Mouse (Mus musculus): ENCODE measurements at regions not wholly inside any gene's neighbourhood (a gene's known extent, or its start where the extent isn't known, plus 50 kb on each side); places are given as distances from the start of the nearest gene placed in this dataset.

- Histone ChIP-seq H3K4me1 (ENCODE audit: control insufficient read depth, insufficient read depth, low read length) (no peaks in the 10 kb centered on the region), H3K27me3 (ENCODE audit: control insufficient read depth, insufficient read depth, low read length) (no peaks in the 10 kb centered on the region), H3K9me3 (replicated peaks; ENCODE audit: control insufficient read depth, low read length) (no peaks in the 10 kb centered on the region), H3K4me3 (ENCODE audit: low read depth, low read length) (no peak overlapping the region), H3K36me3 (replicated peaks; ENCODE audit: control insufficient read depth, insufficient read depth, low read depth, low read length) (no peaks in the 10 kb centered on the region), H3K27ac (replicated peaks; ENCODE audit: low read depth, low read length) (no peak overlapping the region), H3K4me2 (ENCODE audit: low read depth, low read length) (no peak overlapping the region), H3K9ac (replicated peaks; ENCODE audit: low read length) (no peak overlapping the region)
- ATAC-seq (replicated peaks; ENCODE audit: insufficient number of reproducible peaks, low FRiP score, low TSS enrichment, low read depth): no peak
- DNase-seq (ENCODE audit: low spot score): no peak
- 67% methylated on average over 3 of the region's 3 CpGs for WGBS
Observed at GRCm38 (mm10) chr8:88947384-88947783, 96.6 kb downstream of the Sall1 start.

- Histone ChIP-seq H3K27ac (replicated peaks; ENCODE audit: low read depth, low read length) (no peak overlapping the region), H3K36me3 (replicated peaks; ENCODE audit: control insufficient read depth, insufficient read depth, low read depth, low read length) (no peaks in the 10 kb centered on the region), H3K27me3 (ENCODE audit: control insufficient read depth, insufficient read depth, low read length) (no peaks in the 10 kb centered on the region), H3K9me3 (replicated peaks; ENCODE audit: control insufficient read depth, low read length) (no peaks in the 10 kb centered on the region), H3K4me3 (ENCODE audit: low read depth, low read length) (no peak overlapping the region), H3K9ac (replicated peaks; ENCODE audit: low read length) (no peak overlapping the region), H3K4me2 (ENCODE audit: low read depth, low read length) (no peak overlapping the region), H3K4me1 (ENCODE audit: control insufficient read depth, insufficient read depth, low read length) (no peaks in the 10 kb centered on the region)
- ATAC-seq (replicated peaks; ENCODE audit: insufficient number of reproducible peaks, low FRiP score, low TSS enrichment, low read depth) (no peak), DNase-seq (ENCODE audit: low spot score) (no peak)
- 63% methylated on average over 8 of the region's 8 CpGs for WGBS
Observed at GRCm38 (mm10) chr8:88945656-88946055, 98.3 kb downstream of the Sall1 start.

GRCm38 (mm10) chr8:88944038-88944437 is 99.9 kb downstream of the Sall1 start:
- Histone ChIP-seq H3K9ac (replicated peaks; ENCODE audit: low read length) (no peak overlapping the region), H3K4me3 (ENCODE audit: low read depth, low read length) (no peak overlapping the region), H3K4me1 (ENCODE audit: control insufficient read depth, insufficient read depth, low read length) (no peaks in the 10 kb centered on the region), H3K9me3 (replicated peaks; ENCODE audit: control insufficient read depth, low read length) (no peaks in the 10 kb centered on the region), H3K4me2 (ENCODE audit: low read depth, low read length) (no peak overlapping the region), H3K27ac (replicated peaks; ENCODE audit: low read depth, low read length) (no peak overlapping the region), H3K36me3 (replicated peaks; ENCODE audit: control insufficient read depth, insufficient read depth, low read depth, low read length) (no peaks in the 10 kb centered on the region), H3K27me3 (ENCODE audit: control insufficient read depth, insufficient read depth, low read length) (no peaks in the 10 kb centered on the region)
- 39% methylated on average over 4 of the region's 4 CpGs for WGBS
- DNase-seq (ENCODE audit: low spot score): peak; percentile 39
- no peak for ATAC-seq (replicated peaks; ENCODE audit: insufficient number of reproducible peaks, low FRiP score, low TSS enrichment, low read depth)

GRCm38 (mm10) chr8:88939071-88939746 is 104.8 kb downstream of the Sall1 start:
- no peaks in the 10 kb centered on the region for H3K9me3 ChIP-seq (replicated peaks; ENCODE audit: control insufficient read depth, low read length)
- H3K27ac ChIP-seq (replicated peaks; ENCODE audit: low read depth, low read length): no peak overlapping the region
- no peak overlapping the region for H3K4me3 ChIP-seq (ENCODE audit: low read depth, low read length)
- 69% methylated on average over 16 of the region's 16 CpGs for WGBS
- no peaks in the 10 kb centered on the region for H3K4me1 ChIP-seq (ENCODE audit: control insufficient read depth, insufficient read depth, low read length)
- DNase-seq (ENCODE audit: low spot score): no peak
- no peak overlapping the region for H3K4me2 ChIP-seq (ENCODE audit: low read depth, low read length)
- no peak for ATAC-seq (replicated peaks; ENCODE audit: insufficient number of reproducible peaks, low FRiP score, low TSS enrichment, low read depth)
- no peaks in the 10 kb centered on the region for H3K36me3 ChIP-seq (replicated peaks; ENCODE audit: control insufficient read depth, insufficient read depth, low read depth, low read length)
- no peak overlapping the region for H3K9ac ChIP-seq (replicated peaks; ENCODE audit: low read length)
- no peaks in the 10 kb centered on the region for H3K27me3 ChIP-seq (ENCODE audit: control insufficient read depth, insufficient read depth, low read length)

- no peak for ATAC-seq (replicated peaks; ENCODE audit: insufficient number of reproducible peaks, low FRiP score, low TSS enrichment, low read depth)
- H3K4me3 ChIP-seq (ENCODE audit: low read depth, low read length): no peak overlapping the region
- no peaks in the 10 kb centered on the region for H3K27me3 ChIP-seq (ENCODE audit: control insufficient read depth, insufficient read depth, low read length)
- H3K4me1 ChIP-seq (ENCODE audit: control insufficient read depth, insufficient read depth, low read length): no peaks in the 10 kb centered on the region
- H3K4me2 ChIP-seq (ENCODE audit: low read depth, low read length): no peak overlapping the region
- H3K9ac ChIP-seq (replicated peaks; ENCODE audit: low read length): no peak overlapping the region
- WGBS: 89% methylated on average over 5 of the region's 5 CpGs
- H3K9me3 ChIP-seq (replicated peaks; ENCODE audit: control insufficient read depth, low read length): no peaks in the 10 kb centered on the region
- no peak overlapping the region for H3K27ac ChIP-seq (replicated peaks; ENCODE audit: low read depth, low read length)
- no peak for DNase-seq (ENCODE audit: low spot score)
- H3K36me3 ChIP-seq (replicated peaks; ENCODE audit: control insufficient read depth, insufficient read depth, low read depth, low read length): no peaks in the 10 kb centered on the region
Observed at GRCm38 (mm10) chr8:88934708-88935107, 109.3 kb downstream of the Sall1 start.

GRCm38 (mm10) chr8:88931050-88931449 is 112.9 kb downstream of the Sall1 start:
- Histone ChIP-seq H3K4me2 (ENCODE audit: low read depth, low read length) (no peak overlapping the region), H3K27me3 (ENCODE audit: control insufficient read depth, insufficient read depth, low read length) (no peaks in the 10 kb centered on the region), H3K36me3 (replicated peaks; ENCODE audit: control insufficient read depth, insufficient read depth, low read depth, low read length) (no peaks in the 10 kb centered on the region), H3K9me3 (replicated peaks; ENCODE audit: control insufficient read depth, low read length) (no peaks in the 10 kb centered on the region), H3K4me1 (ENCODE audit: control insufficient read depth, insufficient read depth, low read length) (no peaks in the 10 kb centered on the region), H3K4me3 (ENCODE audit: low read depth, low read length) (no peak overlapping the region), H3K27ac (replicated peaks; ENCODE audit: low read depth, low read length) (no peak overlapping the region), H3K9ac (replicated peaks; ENCODE audit: low read length) (no peak overlapping the region)
- 80% methylated on average over 5 of the region's 5 CpGs for WGBS
- no peak for ATAC-seq (replicated peaks; ENCODE audit: insufficient number of reproducible peaks, low FRiP score, low TSS enrichment, low read depth)
- no peak for DNase-seq (ENCODE audit: low spot score)

- Histone ChIP-seq H3K9ac (replicated peaks; ENCODE audit: low read length) (no peak overlapping the region), H3K36me3 (replicated peaks; ENCODE audit: control insufficient read depth, insufficient read depth, low read depth, low read length) (no peaks in the 10 kb centered on the region), H3K4me3 (ENCODE audit: low read depth, low read length) (no peak overlapping the region), H3K27me3 (ENCODE audit: control insufficient read depth, insufficient read depth, low read length) (no peaks in the 10 kb centered on the region), H3K9me3 (replicated peaks; ENCODE audit: control insufficient read depth, low read length) (no peaks in the 10 kb centered on the region), H3K27ac (replicated peaks; ENCODE audit: low read depth, low read length) (no peak overlapping the region), H3K4me2 (ENCODE audit: low read depth, low read length) (no peak overlapping the region), H3K4me1 (ENCODE audit: control insufficient read depth, insufficient read depth, low read length) (no peaks in the 10 kb centered on the region)
- WGBS: 29% methylated on average over 2 of the region's 2 CpGs
- ATAC-seq (replicated peaks; ENCODE audit: insufficient number of reproducible peaks, low FRiP score, low TSS enrichment, low read depth) (no peak), DNase-seq (ENCODE audit: low spot score) (no peak)
Observed at GRCm38 (mm10) chr8:88930370-88930769, 113.6 kb downstream of the Sall1 start.

- Histone ChIP-seq H3K4me3 (ENCODE audit: low read depth, low read length) (no peak overlapping the region), H3K27me3 (ENCODE audit: control insufficient read depth, insufficient read depth, low read length) (no peaks in the 10 kb centered on the region), H3K9ac (replicated peaks; ENCODE audit: low read length) (no peak overlapping the region), H3K36me3 (replicated peaks; ENCODE audit: control insufficient read depth, insufficient read depth, low read depth, low read length) (no peaks in the 10 kb centered on the region), H3K4me1 (ENCODE audit: control insufficient read depth, insufficient read depth, low read length) (no peaks in the 10 kb centered on the region), H3K9me3 (replicated peaks; ENCODE audit: control insufficient read depth, low read length) (no peaks in the 10 kb centered on the region), H3K27ac (replicated peaks; ENCODE audit: low read depth, low read length) (no peak overlapping the region), H3K4me2 (ENCODE audit: low read depth, low read length) (no peak overlapping the region)
- 33% methylated on average over 7 of the region's 7 CpGs for WGBS
- no peak for ATAC-seq (replicated peaks; ENCODE audit: insufficient number of reproducible peaks, low FRiP score, low TSS enrichment, low read depth)
- peak; percentile 54 for DNase-seq (ENCODE audit: low spot score)
Observed at GRCm38 (mm10) chr8:88928675-88929377, 115.1 kb downstream of the Sall1 start.

Measured in embryonic facial prominence, embryonic 11.5 days (tissue).